Mouse (Mus musculus) frontal cortex, postnatal 10 days (tissue): ENCODE data around the gene Olfr635.
"Not testable (repeated sequence)": the region's sequence is repeated elsewhere in the genome, so short reads cannot be mapped to it uniquely, and the experiment has no call there.

Source experiments
- DNase-seq, 2 experiments: peaks; one replicate each; pipeline ENCODE4 v3.0.0; 2022; ENCODE audit warnings: low spot score in 2 of 2, mixed read lengths in 1 of 2

The Olfr635 gene

GRCm38 (mm10) chr7:103970852-103971251 lies at the start of gene Olfr635:
Olfr635 (plus strand) TSS chr7:103971152.
- DNase-seq: no peak

GRCm38 (mm10) chr7:103928525-103928924 lies 42.4 kb upstream of the Olfr635 start, which contains the start of gene Olfr631:
Olfr631 (plus strand) TSS chr7:103928825.
- no peak for DNase-seq

- no peak for DNase-seq
Observed at GRCm38 (mm10) chr7:103934264-103934663, 36.7 kb upstream of the Olfr635 start, which contains the start of gene Olfr632. Olfr632 (plus strand) TSS chr7:103934347.

- DNase-seq: peak in 1 of 2 experiments; percentile 8
Observed at GRCm38 (mm10) chr7:103942730-103943129, 28.2 kb upstream of the Olfr635 start.

- DNase-seq: no peak
Observed at GRCm38 (mm10) chr7:103944137-103944536, 26.8 kb upstream of the Olfr635 start, which contains the start of gene Olfr633. Olfr633 (plus strand) TSS chr7:103944437.

GRCm38 (mm10) chr7:103966873-103967272 lies 4.1 kb upstream of the Olfr635 start:
- DNase-seq: not testable (repeated sequence)

GRCm38 (mm10) chr7:103971782-103972181 lies 830 bp downstream of the Olfr635 start:
- DNase-seq: no peak

GRCm38 (mm10) chr7:103998446-103998845 lies 27.5 kb downstream of the Olfr635 start, which contains the start of gene Olfr638:
Olfr638 (plus strand) TSS chr7:103998746.
- no peak for DNase-seq

- DNase-seq: no peak
Observed at GRCm38 (mm10) chr7:103999124-103999523, 28.2 kb downstream of the Olfr635 start.

GRCm38 (mm10) chr7:104017203-104017602 lies 46.3 kb downstream of the Olfr635 start, which contains the start of gene Olfr639:
Olfr639 (minus strand) TSS chr7:104017303.
- no peak for DNase-seq

GRCm38 (mm10) chr7:104018953-104019352 lies 48.0 kb downstream of the Olfr635 start:
- DNase-seq: no peak

- DNase-seq: no peak
Observed at GRCm38 (mm10) chr7:104021651-104022050, 50.7 kb downstream of the Olfr635 start.

- no peak for DNase-seq
Observed at GRCm38 (mm10) chr7:104025473-104025872, 54.5 kb downstream of the Olfr635 start, which contains the start of gene Olfr640. Olfr640 (minus strand) TSS chr7:104025573.

- no peak for DNase-seq
Observed at GRCm38 (mm10) chr7:104026978-104027377, 56.0 kb downstream of the Olfr635 start.

- DNase-seq: no peak
Observed at GRCm38 (mm10) chr7:104035145-104035544, 64.2 kb downstream of the Olfr635 start, which contains the start of gene Olfr641. Olfr641 (plus strand) TSS chr7:104035445.
